Mouse (Mus musculus) thymus, postnatal 14 days (tissue): ENCODE results near the gene E130208F15Rik.

ENCODE experiments used
- DNase-seq: peaks from one replicate; pipeline ENCODE4 v3.0.0; 2021

Gene E130208F15Rik

GRCm38 (mm10) chr7:30336384-30336783 lies 14.8 kb downstream of the E130208F15Rik start:
- DNase-seq: peak; percentile 77

- no peak for DNase-seq
Measured at GRCm38 (mm10) chr7:30339432-30340109, 18.0 kb downstream of the E130208F15Rik start.

GRCm38 (mm10) chr7:30346635-30347379 lies 25.3 kb downstream of the E130208F15Rik start:
- peak; percentile 75 for DNase-seq

GRCm38 (mm10) chr7:30347828-30348227 lies 26.3 kb downstream of the E130208F15Rik start:
- peak; percentile 71 for DNase-seq

GRCm38 (mm10) chr7:30353279-30353822 lies 31.8 kb downstream of the E130208F15Rik start:
- DNase-seq: peak; percentile 71

GRCm38 (mm10) chr7:30354059-30354458 lies 32.5 kb downstream of the E130208F15Rik start:
- DNase-seq: no peak

- no peak for DNase-seq
Measured at GRCm38 (mm10) chr7:30358378-30359186, 37.0 kb downstream of the E130208F15Rik start.

GRCm38 (mm10) chr7:30359276-30359865 lies 37.8 kb downstream of the E130208F15Rik start:
- no peak for DNase-seq

- no peak for DNase-seq
Measured at GRCm38 (mm10) chr7:30360028-30360427, 38.5 kb downstream of the E130208F15Rik start.

- no peak for DNase-seq
Measured at GRCm38 (mm10) chr7:30362652-30363343, 41.3 kb downstream of the E130208F15Rik start, which contains the start of gene Lrfn3. Gene Lrfn3 (minus strand): TSS chr7:30362772.

- DNase-seq: no peak
Measured at GRCm38 (mm10) chr7:30363344-30363738, 41.8 kb downstream of the E130208F15Rik start.

- no peak for DNase-seq
Measured at GRCm38 (mm10) chr7:30367466-30367865, 45.9 kb downstream of the E130208F15Rik start.
